Mouse (Mus musculus) urinary bladder, postnatal 4 days (tissue): ENCODE results near the gene Frrs1l.
A peak's percentile ranks its signal among the peaks of the same experiment; 100 is the strongest.

Experiments used
- DNase-seq, 2 experiments: peaks; one replicate each; pipeline ENCODE4 v3.0.0; 2021 to 2022; ENCODE audit warnings: low spot score in 2 of 2

The Frrs1l gene

DNA sequence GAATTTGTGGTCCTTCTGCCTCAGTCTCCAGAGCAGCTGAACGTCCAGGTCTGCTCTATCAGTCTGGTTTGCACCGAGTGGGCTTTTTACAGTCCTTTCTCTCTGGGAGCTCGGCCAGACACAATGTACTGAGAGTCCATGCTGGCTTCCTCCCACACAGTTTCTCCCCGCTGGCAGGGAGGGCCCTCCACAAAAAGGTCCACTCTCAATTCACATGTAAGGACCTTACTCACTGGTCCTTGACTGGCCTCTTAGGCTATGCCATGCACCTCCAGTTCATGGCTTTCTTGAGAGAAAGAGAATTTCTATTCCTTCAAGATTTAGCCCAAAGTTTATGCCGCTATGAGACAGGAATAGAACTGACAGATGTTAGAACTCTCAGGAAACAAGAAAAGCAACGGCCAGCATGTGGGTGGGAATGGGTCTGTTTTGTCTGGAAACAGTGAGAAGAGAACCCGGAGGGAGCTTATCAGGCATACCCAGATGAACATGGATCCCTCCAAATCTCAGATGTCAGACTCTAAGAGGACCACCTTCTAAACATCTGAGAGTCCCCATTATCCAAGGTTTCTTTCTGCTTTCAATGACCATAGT, 24.5 kb downstream of the Frrs1l start:
- no peak for DNase-seq

DNA sequence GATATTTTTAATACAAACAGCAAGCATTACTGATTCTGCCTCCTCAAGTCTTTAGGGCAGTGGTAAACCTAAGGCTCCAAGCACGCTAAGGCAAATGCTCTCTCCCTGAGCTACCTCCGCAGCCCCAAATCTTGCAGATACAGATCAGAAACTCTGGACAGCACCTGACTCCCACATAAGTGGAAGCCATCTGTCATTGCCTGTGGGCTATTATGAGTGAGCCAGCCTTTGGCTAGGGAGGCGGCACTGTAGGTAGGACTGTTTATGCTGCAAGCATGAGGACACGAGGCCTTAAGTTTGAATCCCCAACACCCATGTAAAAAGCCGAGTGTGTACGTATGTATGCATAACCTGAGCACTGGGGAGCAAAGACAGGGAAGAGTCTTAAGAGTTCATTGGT, 26.5 kb downstream of the Frrs1l start:
- no peak for DNase-seq

- no peak for DNase-seq
These were observed 28.8 kb downstream of the Frrs1l start for GRCm38 (mm10) chr4:56961320-56961925.

GRCm38 (mm10) chr4:56957518-56957917, 32.7 kb downstream of the Frrs1l start:
- DNase-seq, result no peak

DNA sequence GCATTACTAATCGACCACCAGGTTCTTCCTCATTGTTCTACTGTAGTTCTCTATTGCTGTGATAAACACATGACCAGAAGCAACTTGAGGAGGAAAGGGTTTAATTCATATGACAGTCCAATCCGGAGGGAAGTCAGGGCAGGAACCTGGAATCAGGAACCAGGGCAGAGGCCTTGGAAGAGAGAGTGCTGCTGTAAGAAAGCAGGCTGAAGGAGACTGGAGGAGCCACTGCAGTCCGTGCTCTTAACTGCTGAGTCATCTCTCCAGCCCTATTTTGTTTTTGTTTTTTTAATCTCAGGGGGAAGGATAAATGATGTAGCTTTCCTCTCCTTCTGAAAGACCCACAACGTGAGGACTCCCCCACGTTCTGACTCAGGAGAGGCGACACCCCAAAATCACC, 37.0 kb downstream of the Frrs1l start:
- DNase-seq, result no peak

GRCm38 (mm10) chr4:56951701-56952100, 38.5 kb downstream of the Frrs1l start:
- no peak for DNase-seq

- no peak for DNase-seq
These were observed 40.7 kb downstream of the Frrs1l start for GRCm38 (mm10) chr4:56949494-56949893.

DNA sequence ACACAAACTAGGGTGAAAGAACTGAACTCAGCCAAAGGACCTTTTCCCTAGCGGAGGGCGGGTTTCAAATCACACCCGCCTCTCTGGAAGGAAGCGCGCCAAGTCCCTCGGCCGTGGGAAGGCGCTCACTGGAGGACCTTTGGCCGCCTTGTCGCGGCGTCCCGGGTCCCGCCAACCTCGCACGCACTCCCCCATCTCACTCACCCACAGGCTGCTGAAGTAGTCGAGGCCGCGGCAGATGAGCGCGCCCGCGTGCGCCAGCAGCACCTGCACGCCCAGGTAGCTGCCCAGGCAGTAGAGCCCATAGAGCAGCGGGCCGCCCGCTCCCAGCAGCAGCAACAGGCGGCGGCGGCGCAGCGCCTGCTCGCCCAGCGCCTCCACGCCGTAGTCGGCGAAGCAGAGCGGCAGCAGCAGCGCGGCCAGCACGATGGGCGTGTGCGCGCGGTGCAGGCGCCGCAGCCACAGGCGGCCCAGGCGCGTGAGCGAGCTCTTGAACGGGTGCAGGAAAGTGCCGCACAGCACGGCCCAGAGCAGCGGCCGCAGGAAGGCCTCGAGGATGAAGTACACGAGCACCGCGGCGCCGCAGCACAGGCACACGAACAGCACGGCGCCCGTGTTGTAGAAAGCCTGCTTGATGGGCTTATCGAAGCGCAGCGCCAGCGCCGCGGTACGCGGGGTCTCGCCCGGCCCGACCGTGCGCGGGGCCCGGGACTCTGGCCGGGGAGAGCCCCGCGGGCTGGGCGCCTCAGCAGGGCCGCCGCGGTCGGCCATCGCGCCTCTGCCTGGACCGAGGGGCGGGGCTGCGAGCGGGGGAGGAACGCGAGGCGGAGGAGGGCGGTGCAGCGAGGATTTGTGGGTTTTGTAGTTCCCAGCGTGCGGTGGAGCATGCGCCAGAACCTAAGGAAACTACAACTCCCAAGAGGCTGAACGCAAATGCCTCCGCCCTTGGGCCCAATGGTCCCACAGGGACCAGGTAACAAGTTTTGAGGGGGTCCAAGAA, 43.2 kb downstream of the Frrs1l start, which contains the start of gene Tmem245:
Gene Tmem245, minus strand, starts transcription at position 797 of the 1,000 bp plus-strand sequence.
- DNase-seq, result peak; percentile 89 to 94

DNA sequence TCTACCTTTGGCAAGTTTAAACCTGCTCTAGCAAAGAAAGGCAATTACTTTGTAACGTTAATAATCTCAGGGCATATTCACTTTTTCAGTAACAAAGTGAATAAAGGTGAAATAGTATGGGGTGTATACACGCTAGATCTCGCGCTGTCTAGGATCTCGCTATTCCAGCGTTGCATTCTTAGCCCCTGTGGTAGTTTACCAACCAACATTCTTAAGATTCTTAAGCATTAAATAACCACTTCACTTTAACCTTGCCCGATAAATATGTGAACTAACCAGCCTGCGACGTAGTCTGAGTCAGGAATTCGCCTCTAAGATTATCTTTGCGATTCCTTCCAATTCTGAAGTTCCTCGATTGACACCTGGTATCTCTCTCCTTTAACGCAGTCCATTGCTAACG, 44.0 kb downstream of the Frrs1l start:
- DNase-seq, result no peak

DNA sequence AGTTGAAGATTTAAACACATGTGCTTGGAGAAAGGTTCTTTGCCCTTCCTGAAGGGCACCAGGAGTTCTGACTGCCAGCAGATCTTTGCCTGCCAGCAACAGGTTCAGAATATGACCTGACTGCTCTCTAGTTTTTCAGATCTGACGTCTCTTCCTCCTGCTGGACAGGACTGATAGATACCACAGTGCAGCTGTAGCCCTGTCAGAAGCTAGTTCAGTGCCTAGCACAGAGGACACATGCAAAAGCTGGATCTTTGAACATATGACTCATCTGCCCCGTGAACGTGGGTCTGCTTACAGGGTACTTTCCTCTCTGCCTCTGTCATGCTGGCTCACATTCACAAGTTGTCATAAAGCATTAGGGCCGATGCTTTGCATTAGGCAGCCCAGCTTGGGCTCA, 45.9 kb downstream of the Frrs1l start:
- no peak for DNase-seq

GRCm38 (mm10) chr4:56943258-56943657, 46.9 kb downstream of the Frrs1l start:
- DNase-seq, result no peak

DNA sequence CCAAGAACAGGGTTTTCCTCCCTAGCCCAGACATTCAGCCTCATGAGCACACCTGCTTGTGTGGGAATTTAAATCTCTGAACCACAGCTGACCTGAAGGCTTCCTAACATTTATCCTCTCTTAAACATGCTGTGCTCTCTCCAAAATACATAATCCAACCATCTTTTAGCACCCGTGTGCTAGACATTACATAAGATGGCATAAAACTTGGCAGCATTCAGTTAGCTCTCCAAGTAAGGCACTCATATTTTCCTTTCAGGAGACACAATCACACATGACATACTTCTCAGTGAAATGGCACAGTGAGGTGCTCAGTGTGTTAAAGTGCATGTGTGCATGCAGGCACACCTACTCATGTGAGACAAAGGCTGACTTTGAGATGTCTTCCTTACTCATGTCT, 47.6 kb downstream of the Frrs1l start:
- no peak for DNase-seq

GRCm38 (mm10) chr4:56941481-56941880, 48.7 kb downstream of the Frrs1l start:
- no peak for DNase-seq

GRCm38 (mm10) chr4:56937136-56937535, 53.1 kb downstream of the Frrs1l start:
- DNase-seq, result no peak

GRCm38 (mm10) chr4:56935327-56935726, 54.9 kb downstream of the Frrs1l start:
- DNase-seq, result no peak

DNA sequence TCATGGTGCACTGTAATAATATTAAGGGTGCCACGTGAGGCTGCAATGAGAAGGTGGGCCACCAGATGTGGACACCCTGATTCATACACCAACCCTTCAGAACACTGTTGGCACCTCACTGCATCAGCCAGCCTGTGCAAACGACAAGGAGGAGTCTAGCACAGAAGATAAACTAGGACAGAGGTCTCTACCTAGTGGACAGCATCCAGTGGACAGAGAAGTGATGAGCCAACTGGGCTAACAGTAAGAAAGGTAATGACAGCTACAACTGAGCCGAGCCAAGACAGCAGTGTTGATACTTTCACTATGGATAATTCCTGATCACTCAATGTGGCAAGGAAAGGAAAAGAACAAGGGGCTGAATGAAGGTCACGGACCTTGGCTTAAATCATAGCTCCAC, 57.0 kb downstream of the Frrs1l start:
- no peak for DNase-seq

- DNase-seq, result no peak
These were observed 58.1 kb downstream of the Frrs1l start for GRCm38 (mm10) chr4:56932096-56932495.

GRCm38 (mm10) chr4:56930312-56930711, 59.9 kb downstream of the Frrs1l start:
- no peak for DNase-seq

- DNase-seq, result no peak
These were observed 63.2 kb downstream of the Frrs1l start for GRCm38 (mm10) chr4:56926971-56927370.

DNA sequence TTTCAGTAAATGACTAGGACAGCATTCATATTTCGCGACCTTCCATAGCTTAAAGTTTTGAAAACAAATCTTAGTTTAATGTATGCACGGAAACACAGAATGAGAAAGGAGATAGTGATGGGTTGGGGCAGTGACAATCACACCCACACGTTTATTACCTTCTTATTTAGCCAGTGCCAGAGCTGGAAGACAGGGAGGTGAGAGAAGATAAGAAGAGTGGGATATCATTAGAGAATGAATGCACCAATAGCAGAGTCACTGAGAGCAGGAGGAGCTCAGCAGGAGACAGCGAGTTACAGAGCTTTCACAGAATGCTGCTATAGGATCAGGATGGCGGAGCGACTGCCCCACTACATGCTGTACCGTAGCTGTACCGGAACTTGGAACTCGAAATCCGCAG, 68.0 kb downstream of the Frrs1l start:
- DNase-seq, result no peak

DNA sequence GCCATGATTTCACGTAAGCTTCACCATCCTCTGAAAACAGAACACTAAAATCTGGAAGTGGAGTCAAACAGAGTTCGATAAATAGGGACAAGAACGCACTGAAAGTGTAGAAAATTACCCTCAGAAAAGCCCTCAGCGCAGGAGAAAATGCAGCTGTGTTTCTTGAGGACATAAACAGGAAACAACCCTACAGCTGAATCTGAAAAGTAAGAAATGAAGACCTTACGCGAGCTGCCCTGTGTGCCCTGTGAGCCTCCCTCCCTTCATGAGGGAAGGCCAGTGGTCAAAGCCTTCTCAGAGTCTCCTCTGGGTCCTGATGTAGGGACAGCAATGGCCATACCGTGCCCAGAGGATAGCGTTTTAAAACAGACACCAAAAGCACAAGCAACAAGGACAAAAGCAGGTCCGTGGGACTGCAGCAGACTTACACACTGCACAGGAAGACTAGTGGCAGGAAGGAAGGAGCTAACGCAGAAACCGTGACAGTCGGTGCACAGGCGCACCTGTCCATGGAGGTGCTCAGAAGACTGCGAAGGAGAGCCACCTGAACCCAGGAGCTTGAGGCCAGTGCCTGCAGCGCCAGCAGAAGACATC, 74.4 kb downstream of the Frrs1l start:
- no peak for DNase-seq

DNA sequence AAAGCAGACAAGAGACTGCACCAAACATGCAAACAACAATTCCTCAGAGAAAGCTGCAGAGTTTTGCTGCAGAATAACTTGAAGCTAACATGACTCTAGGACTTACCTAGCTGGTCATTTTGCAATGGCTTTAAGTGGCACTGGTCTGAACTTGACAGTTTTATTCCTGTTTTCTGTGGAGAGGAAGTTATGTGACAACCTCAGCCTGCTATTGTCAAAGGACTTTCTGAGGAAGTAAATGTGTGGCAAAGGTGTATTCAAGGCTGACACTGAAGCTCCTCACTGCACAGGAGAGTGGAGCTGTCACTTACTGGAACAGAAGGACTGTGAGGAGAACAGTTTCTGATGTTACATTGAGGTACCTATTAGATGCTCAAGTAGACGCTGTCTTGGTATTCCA, 75.4 kb downstream of the Frrs1l start:
- DNase-seq, result no peak
